Mouse (Mus musculus) myocyte (in vitro differentiated cells): ENCODE measurements at regions not wholly inside any gene's neighbourhood (a gene's known extent, or its start where the extent isn't known, plus 50 kb on each side); places are given as distances from the start of the nearest gene placed in this dataset.
"Not testable (repeated sequence)": the region's sequence is repeated elsewhere in the genome, so short reads cannot be mapped to it uniquely, and the experiment has no call there.

Experiments used
- H3K27me3 ChIP-seq: one replicate; pipeline ENCODE4 v1.6.1; 2011; ENCODE audit not compliant: control insufficient read depth, insufficient read depth, insufficient read length
- H3K36me3 ChIP-seq: one replicate; pipeline ENCODE4 v1.6.1; 2011; ENCODE audit not compliant: control insufficient read depth, insufficient read depth
- H3K4me2 ChIP-seq: one replicate; pipeline ENCODE4 v1.6.1; 2011; ENCODE audit warnings: low read depth, control low read depth
- H3K4me3 ChIP-seq: one replicate; pipeline ENCODE4 v1.5.1; 2011; ENCODE audit warnings: mild to moderate bottlenecking, control low read depth, moderate library complexity
- H3K79me2 ChIP-seq: one replicate; pipeline ENCODE4 v1.6.1; 2011; ENCODE audit not compliant: control insufficient read depth, insufficient read depth
- H3ac ChIP-seq: one replicate; pipeline ENCODE4 v1.6.1; 2011; ENCODE audit not compliant: control insufficient read depth, insufficient read length
- CEBPB ChIP-seq: IDR thresholded peaks from 2 replicates; pipeline ENCODE4 v1.6.1; 2011; ENCODE audit warnings: mild to moderate bottlenecking, moderate library complexity; ENCODE audit not compliant: poor library complexity, insufficient read depth, severe bottlenecking
- E2F4 ChIP-seq: IDR thresholded peaks from one replicate; pipeline ENCODE4 v1.6.1; 2011; ENCODE audit warnings: mild to moderate bottlenecking, control low read depth, moderate library complexity; ENCODE audit not compliant: insufficient read depth
- MAX ChIP-seq: IDR thresholded peaks from one replicate; pipeline ENCODE4 v1.6.1; 2011; ENCODE audit warnings: low read depth, mild to moderate bottlenecking, control low read depth
- MYOD1 ChIP-seq, 3 experiments: IDR thresholded peaks; one replicate each; pipeline ENCODE4 v1.6.1; 2011; ENCODE audit warnings: control low read depth in 2 of 3, low read depth in 2 of 3, mild to moderate bottlenecking in 2 of 3, moderate library complexity in 1 of 3; ENCODE audit not compliant: insufficient read length in 2 of 3, control insufficient read depth in 1 of 3
- MYOG ChIP-seq, 3 experiments: IDR thresholded peaks; one replicate each; pipeline ENCODE4 v1.6.1; 2011; ENCODE audit warnings: control low read depth in 2 of 3, low read depth in 2 of 3, mild to moderate bottlenecking in 2 of 3; ENCODE audit not compliant: insufficient read length in 2 of 3, control insufficient read depth in 1 of 3, insufficient read depth in 1 of 3
- POLR2A ChIP-seq: IDR thresholded peaks from one replicate; pipeline ENCODE4 v1.6.1; 2011; ENCODE audit warnings: low read depth, mild to moderate bottlenecking, control low read depth, moderate library complexity; ENCODE audit not compliant: insufficient read length
- POLR2AphosphoS2 ChIP-seq: IDR thresholded peaks from one replicate; pipeline ENCODE4 v1.6.1; 2011; ENCODE audit warnings: low read depth, control low read depth; ENCODE audit not compliant: insufficient read length
- REST ChIP-seq: IDR thresholded peaks from one replicate; pipeline ENCODE4 v1.6.1; 2011; ENCODE audit warnings: mild to moderate bottlenecking, control low read depth, moderate library complexity; ENCODE audit not compliant: insufficient read depth, insufficient read length
- SRF ChIP-seq: IDR thresholded peaks from one replicate; pipeline ENCODE4 v1.6.1; 2011; ENCODE audit warnings: low read depth; ENCODE audit not compliant: control insufficient read depth, insufficient read length
- TCF12 ChIP-seq: IDR thresholded peaks from one replicate; pipeline ENCODE4 v1.6.1; 2011; ENCODE audit warnings: mild to moderate bottlenecking, control low read depth; ENCODE audit not compliant: poor library complexity, insufficient read depth, severe bottlenecking
- TCF3 ChIP-seq: IDR thresholded peaks from one replicate; pipeline ENCODE4 v1.6.1; 2011; ENCODE audit warnings: low read depth, control low read depth; ENCODE audit not compliant: insufficient read length
- USF1 ChIP-seq: IDR thresholded peaks from one replicate; pipeline ENCODE4 v1.6.1; 2011; ENCODE audit warnings: low read depth, mild to moderate bottlenecking, control low read depth, moderate library complexity

DNA sequence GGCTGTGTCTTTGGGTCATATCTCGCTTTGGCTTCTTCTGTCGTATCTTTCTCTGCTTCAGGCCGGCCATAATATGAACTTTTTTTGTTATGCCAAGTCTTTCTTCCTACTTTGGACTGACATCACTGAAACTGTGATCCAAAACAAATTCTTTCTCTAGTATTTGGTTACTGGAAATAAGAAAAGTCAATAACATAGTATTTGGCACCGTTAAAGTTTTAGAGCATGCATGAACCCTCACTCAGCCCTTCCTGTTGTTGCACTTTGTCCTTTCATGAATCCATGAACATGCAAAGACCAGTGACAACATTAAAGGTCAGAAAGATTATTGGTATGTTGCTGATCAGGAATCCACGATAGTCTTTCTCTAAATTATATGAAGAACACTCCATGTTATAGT, 103.1 kb upstream of the Palmd start:
- no peak overlapping the region for H3K4me3 ChIP-seq
- H3K4me2 ChIP-seq: peak overlapping the region; percentile 68
- no peaks in the 10 kb centered on the region for H3K79me2 ChIP-seq
- H3K27me3 ChIP-seq: no peaks in the 10 kb centered on the region
- H3K36me3 ChIP-seq: no peaks in the 10 kb centered on the region
- no peak for TF ChIP-seq E2F4
- no peak for TF ChIP-seq CEBPB
- TF ChIP-seq POLR2AphosphoS2: no peak
- TF ChIP-seq TCF3: no peak
- no peak for TF ChIP-seq MAX
- no peak for TF ChIP-seq USF1
- TF ChIP-seq MYOG (IDR thresholded peaks at IDR 0.05; ENCODE audit: control insufficient read depth in 1 of 3, insufficient read depth in 1 of 3, insufficient read length in 2 of 3, low read depth in 2 of 3): no peak
- no peak for TF ChIP-seq REST
- no peak for TF ChIP-seq SRF
- no peak for TF ChIP-seq TCF12
- no peak for TF ChIP-seq MYOD1 (IDR thresholded peaks at IDR 0.05; ENCODE audit: control insufficient read depth in 1 of 3, insufficient read length in 2 of 3, low read depth in 2 of 3)
- TF ChIP-seq POLR2A: no peak
- H3ac ChIP-seq: no peak overlapping the region

DNA sequence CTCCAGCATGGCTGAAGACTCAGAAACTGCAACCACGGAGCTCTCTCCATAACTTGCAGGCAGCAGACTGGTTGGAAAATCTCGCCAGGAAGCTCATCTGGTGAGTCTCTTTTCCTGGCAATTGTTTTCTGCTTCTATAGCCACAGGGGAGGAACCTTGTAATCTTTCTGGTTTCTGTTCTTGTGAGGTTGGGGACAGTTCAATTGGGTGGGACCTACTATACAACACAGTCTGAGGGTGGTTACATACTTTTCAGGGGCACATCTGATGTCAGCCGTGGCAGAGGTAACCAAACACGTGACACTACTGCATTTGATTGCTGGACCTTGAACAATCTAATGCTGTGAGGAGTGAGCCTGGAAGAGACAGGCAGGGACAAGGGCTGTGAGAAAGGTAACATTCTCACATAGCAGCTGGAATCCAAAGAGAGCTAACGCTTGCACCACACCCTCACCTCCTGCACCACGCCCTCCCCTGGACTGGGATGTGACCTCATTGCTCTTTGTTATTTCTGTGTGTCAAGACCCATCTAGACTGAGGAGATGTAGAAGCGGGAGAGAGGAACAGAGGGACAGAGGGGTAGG, 98.8 kb upstream of the Palmd start:
- no peak for TF ChIP-seq REST
- TF ChIP-seq TCF3: no peak
- TF ChIP-seq E2F4: no peak
- H3ac ChIP-seq: no peak overlapping the region
- H3K36me3 ChIP-seq: no peaks in the 10 kb centered on the region
- H3K27me3 ChIP-seq: no peaks in the 10 kb centered on the region
- H3K79me2 ChIP-seq: no peaks in the 10 kb centered on the region
- no peak overlapping the region for H3K4me2 ChIP-seq
- H3K4me3 ChIP-seq: no peak overlapping the region

DNA sequence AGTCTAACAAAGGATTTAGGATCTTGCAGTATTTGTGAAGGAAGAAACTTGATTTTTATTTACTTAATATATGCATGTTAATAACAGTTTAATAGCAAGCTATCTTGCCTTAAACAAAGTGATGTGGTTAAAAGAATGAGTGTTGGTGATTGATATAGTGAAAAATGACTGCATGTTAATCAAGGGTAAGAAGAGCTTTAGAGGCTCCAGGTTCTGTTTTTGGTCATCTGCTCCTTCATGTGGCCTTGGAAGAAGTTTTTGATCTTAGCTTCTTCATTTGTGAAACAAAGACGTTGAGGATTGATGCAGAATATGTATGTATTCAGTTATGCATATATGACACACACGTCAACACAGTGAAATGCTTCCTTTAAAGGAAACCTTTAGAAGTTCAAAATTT, 97.1 kb upstream of the Palmd start:
- no peaks in the 10 kb centered on the region for H3K27me3 ChIP-seq
- H3K36me3 ChIP-seq: no peaks in the 10 kb centered on the region
- TF ChIP-seq TCF12: no peak
- no peak for TF ChIP-seq POLR2AphosphoS2
- no peak for TF ChIP-seq MAX
- TF ChIP-seq CEBPB: no peak
- TF ChIP-seq SRF: no peak
- TF ChIP-seq E2F4: no peak
- TF ChIP-seq TCF3: no peak
- no peak for TF ChIP-seq USF1
- TF ChIP-seq MYOG (IDR thresholded peaks at IDR 0.05; ENCODE audit: control insufficient read depth in 1 of 3, insufficient read depth in 1 of 3, insufficient read length in 2 of 3, low read depth in 2 of 3): no peak
- no peak for TF ChIP-seq MYOD1 (IDR thresholded peaks at IDR 0.05; ENCODE audit: control insufficient read depth in 1 of 3, insufficient read length in 2 of 3, low read depth in 2 of 3)
- no peak for TF ChIP-seq POLR2A
- no peak for TF ChIP-seq REST
- H3K4me3 ChIP-seq: no peak overlapping the region
- no peak overlapping the region for H3K4me2 ChIP-seq
- no peaks in the 10 kb centered on the region for H3K79me2 ChIP-seq
- H3ac ChIP-seq: no peak overlapping the region

DNA sequence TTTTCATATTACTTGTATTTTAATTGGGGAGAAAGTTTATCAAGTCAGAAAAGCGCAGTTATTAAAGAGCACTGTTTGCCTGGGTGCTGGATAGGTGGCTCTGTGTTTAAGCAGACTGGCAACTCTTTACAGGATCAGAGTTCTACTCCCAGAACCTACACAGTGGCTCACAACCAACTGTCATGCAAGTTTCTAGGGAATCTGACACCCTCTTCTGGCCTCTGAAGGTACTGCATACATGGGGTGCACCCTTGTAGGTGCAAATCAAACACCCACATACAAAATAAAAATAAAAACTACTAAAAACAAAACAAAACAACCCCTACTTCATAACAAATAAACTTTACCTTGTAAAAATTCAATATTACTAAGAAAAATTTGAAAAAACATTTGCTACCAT, 93.0 kb upstream of the Palmd start:
- TF ChIP-seq MYOD1 (IDR thresholded peaks at IDR 0.05; ENCODE audit: control insufficient read depth in 1 of 3, insufficient read length in 2 of 3, low read depth in 2 of 3): no peak
- TF ChIP-seq POLR2AphosphoS2: no peak
- TF ChIP-seq CEBPB: no peak
- TF ChIP-seq POLR2A: no peak
- TF ChIP-seq MAX: no peak
- TF ChIP-seq TCF3: no peak
- TF ChIP-seq TCF12: no peak
- TF ChIP-seq USF1: no peak
- TF ChIP-seq SRF: no peak
- no peaks in the 10 kb centered on the region for H3K27me3 ChIP-seq
- no peak overlapping the region for H3K4me3 ChIP-seq
- no peaks in the 10 kb centered on the region for H3K36me3 ChIP-seq
- no peak overlapping the region for H3ac ChIP-seq
- no peak overlapping the region for H3K4me2 ChIP-seq
- H3K79me2 ChIP-seq: no peaks in the 10 kb centered on the region

DNA sequence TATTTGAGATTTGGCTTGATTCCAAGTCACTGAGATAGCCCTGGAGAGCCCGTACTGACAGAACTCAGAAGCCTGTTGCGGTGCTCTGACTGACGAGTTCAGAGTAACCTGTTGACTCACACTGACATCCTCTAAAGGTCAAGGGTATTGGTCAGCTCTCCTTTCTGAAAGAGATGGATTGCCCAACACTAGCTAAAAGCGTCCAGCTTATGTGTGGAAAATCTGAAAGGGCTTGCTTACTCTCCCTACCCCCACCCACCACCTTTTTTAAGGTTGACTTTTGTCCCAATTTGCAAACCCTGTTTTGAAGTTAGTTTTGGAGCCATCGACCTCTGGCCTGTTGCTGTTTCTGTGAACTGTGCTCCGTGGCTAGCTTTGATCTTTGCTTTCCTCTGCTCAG, 92.4 kb upstream of the Palmd start:
- no peak overlapping the region for H3K4me3 ChIP-seq
- no peak for TF ChIP-seq MAX
- TF ChIP-seq MYOG (IDR thresholded peaks at IDR 0.05; ENCODE audit: control insufficient read depth in 1 of 3, insufficient read depth in 1 of 3, insufficient read length in 2 of 3, low read depth in 2 of 3): no peak
- TF ChIP-seq TCF3: no peak
- TF ChIP-seq E2F4: no peak
- TF ChIP-seq CEBPB: no peak
- TF ChIP-seq MYOD1 (IDR thresholded peaks at IDR 0.05; ENCODE audit: control insufficient read depth in 1 of 3, insufficient read length in 2 of 3, low read depth in 2 of 3): no peak
- TF ChIP-seq SRF: no peak
- no peak overlapping the region for H3K4me2 ChIP-seq
- no peak overlapping the region for H3ac ChIP-seq
- no peaks in the 10 kb centered on the region for H3K27me3 ChIP-seq
- H3K79me2 ChIP-seq: no peaks in the 10 kb centered on the region
- no peaks in the 10 kb centered on the region for H3K36me3 ChIP-seq

DNA sequence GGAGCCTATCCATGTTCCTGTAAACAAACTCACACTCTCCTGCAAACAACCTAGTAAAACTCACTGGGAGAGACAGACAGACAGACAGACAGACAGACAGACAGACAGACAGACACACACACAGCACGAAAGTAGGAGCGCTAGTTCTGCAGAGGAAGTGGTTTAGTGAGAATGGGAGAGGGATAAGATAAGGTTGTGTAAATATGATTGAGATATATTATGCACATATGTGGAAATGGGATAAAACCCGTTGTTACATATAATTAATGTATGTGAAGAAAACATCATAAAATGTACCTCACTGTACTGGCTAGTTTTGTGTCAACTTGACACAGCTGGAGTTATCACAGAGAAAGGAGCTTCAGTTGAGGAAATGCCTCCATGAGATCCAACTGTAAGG, 85.9 kb upstream of the Palmd start:
- H3K27me3 ChIP-seq, H3K79me2 ChIP-seq, H3K36me3 ChIP-seq, H3K4me3 ChIP-seq, H3ac ChIP-seq, H3K4me2 ChIP-seq: not testable (repeated sequence)
